Mouse (Mus musculus) spleen, adult 2 months (tissue): ENCODE measurements at regions not wholly inside any gene's neighbourhood (a gene's known extent, or its start where the extent isn't known, plus 50 kb on each side); places are given as distances from the start of the nearest gene placed in this dataset.

Experiments used
- CTCF ChIP-seq: fragments of 200-500 bp; IDR thresholded peaks from 2 replicates; pipeline ENCODE4 v1.5.1; 2011; ENCODE audit warnings: mild to moderate bottlenecking, inconsistent platforms; ENCODE audit not compliant: insufficient read depth, insufficient read length, insufficient replicate concordance; ENCODE audit errors: extremely low read depth
- POLR2A ChIP-seq: fragments of 200-500 bp; IDR thresholded peaks from 2 replicates; pipeline ENCODE4 v1.6.1; 2011; ENCODE audit warnings: low read depth, low read length, inconsistent platforms

DNA sequence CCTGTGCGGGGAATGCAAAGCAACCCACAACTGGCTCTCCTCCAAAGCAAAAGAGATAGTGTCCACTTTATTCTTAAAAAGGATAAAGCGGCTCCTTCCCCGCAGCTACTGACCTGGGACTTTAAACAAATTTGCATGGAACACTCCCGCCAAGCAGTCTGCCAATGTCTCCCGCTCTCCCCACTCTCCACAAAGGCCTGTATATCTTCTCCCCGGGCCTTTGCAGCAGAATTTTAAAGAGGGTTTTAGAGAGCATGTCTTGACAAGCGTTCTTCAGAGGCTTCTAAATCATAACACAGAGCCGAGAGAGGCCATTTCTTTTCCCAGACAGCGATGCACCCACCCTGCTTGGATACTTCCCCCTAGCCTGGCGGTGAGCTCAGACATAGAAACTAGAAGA lies 297.6 kb upstream of the Rpl38 start:
- TF ChIP-seq CTCF, result no peak
- no peak for TF ChIP-seq POLR2A
